In genomic region chr2:161634084-161634483, GRCm38 (mm10) we compare ENCODE assay signal across 26 mouse cellular contexts.
"Had no signal": no experiment of that assay in that cellular context is flagged by ENCODE, and none has a peak within 500 bp of the region (broad histone marks: within the 10 kb centered on the region; RNA-seq: fewer than 3 reads in every experiment).

No protein-coding gene starts in this region.

- ATAC-seq: forebrain, embryonic 15.5 days; forebrain, postnatal 0 days; hindbrain, embryonic 16.5 days; inflammation-experienced regulatory T-cells, adult 6 months; intestine, embryonic 15.5 days; intestine, postnatal 0 days had no signal

- H3K4me3 ChIP-seq: forebrain, embryonic 15.5 days; heart, adult 2 months; heart, embryonic 13.5 days; heart, embryonic 15.5 days; hindbrain, embryonic 13.5 days; intestine, embryonic 15.5 days; kidney, embryonic 15.5 days; layer of hippocampus, adult 2 months; left cerebral cortex, adult 2 months; limb, embryonic 10.5 days; limb, embryonic 12.5 days had no signal

- H3K27ac ChIP-seq: forebrain, embryonic 15.5 days; heart, adult 2 months; heart, embryonic 13.5 days; heart, embryonic 15.5 days; hindbrain, embryonic 13.5 days; intestine, embryonic 15.5 days; kidney, embryonic 15.5 days; kidney, postnatal 0 days; layer of hippocampus, adult 2 months; left cerebral cortex, adult 2 months; limb, embryonic 10.5 days; limb, embryonic 12.5 days had no signal

- H3K4me1 ChIP-seq: forebrain, embryonic 15.5 days; heart, embryonic 13.5 days; heart, embryonic 15.5 days; hindbrain, embryonic 13.5 days; intestine, embryonic 15.5 days; kidney, embryonic 15.5 days; limb, embryonic 10.5 days; limb, embryonic 12.5 days had no signal

- H3K4me2 ChIP-seq: forebrain, embryonic 15.5 days; heart, embryonic 11.5 days; heart, embryonic 13.5 days; heart, embryonic 15.5 days; hindbrain, embryonic 13.5 days; intestine, embryonic 15.5 days; kidney, embryonic 15.5 days; limb, embryonic 12.5 days had no signal

- H3K27me3 ChIP-seq: forebrain, embryonic 15.5 days; heart, embryonic 13.5 days; heart, embryonic 15.5 days; hindbrain, embryonic 13.5 days; intestine, embryonic 15.5 days; kidney, embryonic 15.5 days had no signal

- H3K36me3 ChIP-seq: forebrain, embryonic 15.5 days; heart, embryonic 13.5 days; heart, embryonic 15.5 days; hindbrain, embryonic 13.5 days; intestine, embryonic 15.5 days; kidney, embryonic 15.5 days; limb, embryonic 10.5 days; limb, embryonic 12.5 days had no signal

- H3K9ac ChIP-seq: forebrain, embryonic 15.5 days; forebrain, postnatal 0 days; heart, embryonic 13.5 days; heart, embryonic 15.5 days; hindbrain, embryonic 13.5 days; intestine, embryonic 15.5 days; kidney, embryonic 15.5 days; limb, embryonic 12.5 days had no signal

- DNase-seq: forebrain, postnatal 0 days; gastrocnemius, postnatal 14 days; gastrocnemius, postnatal 36 days; heart, adult 11 months; heart, adult 2 months; heart, postnatal 14 days; heart, postnatal 36 days; kidney, adult 2 months; kidney, adult 9 months; kidney, postnatal 14 days; kidney, postnatal 36 days had no signal

- H3K9me3 ChIP-seq: forebrain, embryonic 15.5 days; heart, embryonic 13.5 days; heart, embryonic 15.5 days; hindbrain, embryonic 13.5 days; intestine, embryonic 15.5 days; kidney, embryonic 15.5 days; limb, embryonic 10.5 days; limb, embryonic 12.5 days had no signal
